Mouse (Mus musculus): Measurements from ENCODE around the gene Serpinb3c. TPM values are rescaled to one million over a fixed set of nuclear protein-coding genes. Genes with fewer than 3 reads are reported as not detected.
"Not testable (repeated sequence)": the region's sequence is repeated elsewhere in the genome, so short reads cannot be mapped to it uniquely, and the experiment has no call there.

Serpinb3c gene
- polyA plus RNA-seq (2012; rRNA removed) (not detected in 2 replicates), polyA plus RNA-seq (2014; fragmentation: Nextera tagmentation; extraction: Ambion mirVana) (not detected in 2 replicates)

- not testable (repeated sequence) for H3K27ac ChIP-seq; H3K9ac ChIP-seq (replicated peaks); ATAC-seq (ENCODE audit: insufficient read depth); DNase-seq (ENCODE audit: low read depth in 3 of 3, low spot score in 3 of 3); H3K27me3 ChIP-seq (ENCODE audit: control insufficient read depth, insufficient read depth, low read length); H3K4me2 ChIP-seq (ENCODE audit: low read depth); H3K4me1 ChIP-seq (replicated peaks; ENCODE audit: control insufficient read depth in 2 of 2, insufficient read depth in 2 of 2, low read length in 1 of 2); H3K36me3 ChIP-seq (replicated peaks; ENCODE audit: control insufficient read depth, insufficient read depth, low read depth); H3K9me3 ChIP-seq (ENCODE audit: control insufficient read depth, low read length); H3K4me3 ChIP-seq (ENCODE audit: insufficient read depth in 1 of 2, low read depth in 2 of 2, low read length in 2 of 2)
These were observed at the start of gene Serpinb3c, which contains the start of gene Serpinb3b for GRCm38 (mm10) chr1:107278261-107278660. Serpinb3c (minus strand) TSS chr1:107278371. Serpinb3b (minus strand) TSS chr1:107278361.

DNA sequence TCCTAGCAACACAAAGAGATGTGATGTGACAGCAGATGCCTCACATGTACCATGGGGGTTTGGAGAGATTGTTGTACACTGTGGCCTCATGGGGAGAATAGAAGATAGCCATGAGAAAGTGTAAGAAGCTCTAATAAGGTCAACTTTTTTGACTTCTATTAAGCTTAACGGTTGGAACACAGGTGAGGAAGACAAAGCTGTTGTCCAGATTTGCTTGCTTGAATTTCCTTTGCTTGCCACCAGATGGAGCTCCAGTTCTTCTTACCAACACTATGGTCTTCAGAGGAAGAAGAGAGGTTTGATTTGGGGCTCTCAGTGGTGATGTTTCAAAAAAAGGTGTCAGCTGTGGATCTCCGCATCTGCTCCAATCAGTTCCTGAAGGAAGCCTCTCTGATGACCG, 35.0 kb downstream of the Serpinb3c start:
- H3K27ac ChIP-seq; H3K4me2 ChIP-seq (ENCODE audit: low read depth); ATAC-seq (ENCODE audit: insufficient read depth); H3K9ac ChIP-seq (replicated peaks); H3K9me3 ChIP-seq (ENCODE audit: control insufficient read depth, low read length); DNase-seq (ENCODE audit: low read depth in 3 of 3, low spot score in 3 of 3); H3K36me3 ChIP-seq (replicated peaks; ENCODE audit: control insufficient read depth, insufficient read depth, low read depth); H3K4me1 ChIP-seq (replicated peaks; ENCODE audit: control insufficient read depth in 2 of 2, insufficient read depth in 2 of 2, low read length in 1 of 2); H3K27me3 ChIP-seq (ENCODE audit: control insufficient read depth, insufficient read depth, low read length); H3K4me3 ChIP-seq (ENCODE audit: insufficient read depth in 1 of 2, low read depth in 2 of 2, low read length in 2 of 2): not testable (repeated sequence)
- peak; percentile 31 for TF ChIP-seq CTCF (IDR thresholded peaks at IDR 0.05; ENCODE audit: low read depth)
- 35% methylated on average over 3 of the region's 3 CpGs for WGBS (ENCODE audit: insufficient replicate concordance)

Other genes with a start within 250 kb of the Serpinb3c start
- gene Serpinb3a, start 226.1 kb downstream of the Serpinb3c start, polyA plus RNA-seq (2012; rRNA removed): not detected in 2 replicates
- gene Serpinb3a, start 226.1 kb downstream of the Serpinb3c start, polyA plus RNA-seq (2014; fragmentation: Nextera tagmentation; extraction: Ambion mirVana): not detected in 2 replicates
- not detected in 2 replicates for gene Serpinb3d, start 194.9 kb downstream of the Serpinb3c start, polyA plus RNA-seq (2012; rRNA removed)
- not detected in 2 replicates for gene Serpinb3d, start 194.9 kb downstream of the Serpinb3c start, polyA plus RNA-seq (2014; fragmentation: Nextera tagmentation; extraction: Ambion mirVana)
- not detected in 2 replicates for gene Serpinb3b, start within 50 bp of the Serpinb3c start, polyA plus RNA-seq (2012; rRNA removed)
- not detected in 2 replicates for gene Serpinb3b, start within 50 bp of the Serpinb3c start, polyA plus RNA-seq (2014; fragmentation: Nextera tagmentation; extraction: Ambion mirVana)
- not detected in 2 replicates for gene Serpinb11, start 82.8 kb upstream of the Serpinb3c start, polyA plus RNA-seq (2012; rRNA removed)
- gene Serpinb11, start 82.8 kb upstream of the Serpinb3c start, polyA plus RNA-seq (2014; fragmentation: Nextera tagmentation; extraction: Ambion mirVana): not detected in 2 replicates
- not detected in 2 replicates for gene Serpinb7, start 121.3 kb upstream of the Serpinb3c start, polyA plus RNA-seq (2012; rRNA removed)
- gene Serpinb7, start 121.3 kb upstream of the Serpinb3c start, polyA plus RNA-seq (2014; fragmentation: Nextera tagmentation; extraction: Ambion mirVana): not detected in 2 replicates
- gene Serpinb2, start 233.1 kb upstream of the Serpinb3c start, polyA plus RNA-seq (2012; rRNA removed): 1.1 and 2.1 TPM in 2 replicates
- gene Serpinb2, start 233.1 kb upstream of the Serpinb3c start, polyA plus RNA-seq (2014; fragmentation: Nextera tagmentation; extraction: Ambion mirVana): 3.4 and 3.7 TPM in 2 replicates

Data from liver, embryonic 14.5 days (tissue).